Mouse (Mus musculus) regulatory T cell (primary cell): ENCODE results near the gene Eya3.

Source experiments
- in situ Hi-C: fragments of 300-600 bp; cut with MboI, MseI; formaldehyde crosslinking; loops from one replicate; pipeline ENCODE4 v1.15.1; 2025; ENCODE audit warnings: high pct_unique_total_duplicates

Eya3 gene

GRCm38 (mm10) chr4:132639191-132639713, 465 bp downstream of the Eya3 start:
- in situ Hi-C loops: no loop called here

DNA sequence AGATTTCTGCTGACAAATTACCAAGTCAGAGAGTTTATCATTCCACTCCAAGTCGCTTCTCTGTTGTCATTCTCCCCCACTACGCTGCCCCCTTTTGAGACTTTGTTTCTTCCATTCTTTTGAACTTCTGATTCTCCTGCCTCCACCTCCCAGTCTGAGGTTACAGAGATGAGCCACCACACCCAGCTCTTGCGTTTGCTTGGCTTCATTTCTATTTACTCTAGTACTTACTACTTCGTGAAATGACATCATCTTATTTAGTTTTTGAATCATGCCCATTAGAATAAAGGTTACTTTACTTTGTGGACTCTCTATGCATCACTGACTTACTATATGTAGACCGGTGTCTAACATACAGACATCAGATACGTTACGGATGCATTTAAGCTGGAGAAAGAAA, 8.7 kb downstream of the Eya3 start:
- in situ Hi-C loops: no loop called here

GRCm38 (mm10) chr4:132649271-132649999, 10.6 kb downstream of the Eya3 start:
- in situ Hi-C loops: no loop called here

GRCm38 (mm10) chr4:132652842-132653241, 14.1 kb downstream of the Eya3 start:
- in situ Hi-C loops: no loop called here

DNA sequence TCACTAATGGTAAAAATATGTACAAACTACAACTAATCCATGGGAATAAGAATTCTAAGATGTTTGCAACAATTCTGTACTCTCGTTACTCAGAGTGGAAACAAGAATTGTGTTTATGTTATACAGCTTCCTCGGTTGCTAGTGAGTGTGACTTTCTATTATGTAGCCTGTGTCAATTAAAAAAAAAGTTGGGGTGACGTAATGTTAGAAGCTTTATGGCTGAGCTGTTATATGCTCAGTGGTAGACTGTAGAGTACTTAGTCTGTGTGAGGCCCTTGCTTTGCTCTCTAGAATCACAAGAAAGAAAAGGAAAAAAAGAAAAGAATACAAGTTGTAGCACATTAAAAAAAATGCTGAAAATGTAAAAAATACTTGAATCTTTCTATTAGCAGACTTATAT, 15.0 kb downstream of the Eya3 start:
- in situ Hi-C loops: no loop called here

GRCm38 (mm10) chr4:132655290-132655689, 16.5 kb downstream of the Eya3 start:
- in situ Hi-C loops: no loop called here

DNA sequence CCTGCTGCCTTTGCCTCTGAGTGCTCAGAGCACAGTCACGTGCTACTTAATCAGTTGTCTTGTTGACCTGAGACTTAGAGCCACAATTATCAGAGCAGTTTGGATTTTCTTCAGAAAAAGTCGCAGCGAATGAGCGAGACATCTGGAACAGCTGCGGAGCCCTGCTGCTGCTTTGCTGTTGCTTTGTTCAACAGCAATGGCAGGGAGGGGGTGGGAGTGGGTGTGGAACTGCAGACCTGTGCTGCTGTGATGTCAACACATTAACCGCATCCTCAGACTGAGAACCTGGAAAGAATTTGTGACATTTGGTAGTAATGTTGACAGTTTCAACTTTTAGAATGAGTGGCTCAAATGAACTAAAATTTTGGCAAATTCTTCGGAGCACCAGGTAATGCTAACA, 20.3 kb downstream of the Eya3 start:
- in situ Hi-C loops: no loop called here

GRCm38 (mm10) chr4:132672697-132673096, 33.9 kb downstream of the Eya3 start:
- in situ Hi-C loops: no loop called here

DNA sequence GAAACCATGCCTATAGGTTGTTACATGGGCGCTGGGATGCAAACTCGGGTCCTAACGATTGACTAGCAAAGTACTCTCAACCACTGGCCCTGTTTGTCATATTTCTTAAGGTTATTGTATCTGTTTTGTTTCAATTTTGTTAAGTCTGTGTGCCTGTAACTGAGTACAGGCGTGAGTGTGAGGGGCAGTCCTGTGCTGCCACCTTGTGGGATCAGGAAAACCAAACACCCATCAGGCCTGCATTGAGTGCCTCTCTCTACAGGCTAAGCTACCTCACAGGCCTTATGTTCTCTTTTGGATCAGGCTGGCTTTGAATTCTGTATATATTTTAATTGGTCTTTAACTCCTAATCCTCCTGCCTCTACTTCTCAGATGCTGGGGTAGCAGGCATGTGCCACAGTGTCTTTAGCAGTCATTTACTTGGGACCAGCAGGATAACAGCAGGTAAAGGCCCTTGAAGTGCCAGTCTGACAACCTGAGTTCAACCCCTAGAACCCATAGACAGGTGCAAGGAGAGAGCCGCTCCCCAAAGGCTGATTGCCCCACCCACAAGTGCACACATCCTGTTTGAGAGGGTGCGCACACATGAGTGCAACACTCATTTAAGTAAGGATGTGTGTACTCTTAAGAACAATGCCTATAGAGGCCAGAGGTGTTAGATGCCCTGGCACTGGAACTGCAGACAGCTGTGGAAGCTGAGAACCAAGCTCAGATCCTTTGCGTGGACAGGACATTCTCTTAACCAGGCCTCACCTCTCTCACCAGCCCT, 38.2 kb downstream of the Eya3 start:
- in situ Hi-C loops: no loop called here

DNA sequence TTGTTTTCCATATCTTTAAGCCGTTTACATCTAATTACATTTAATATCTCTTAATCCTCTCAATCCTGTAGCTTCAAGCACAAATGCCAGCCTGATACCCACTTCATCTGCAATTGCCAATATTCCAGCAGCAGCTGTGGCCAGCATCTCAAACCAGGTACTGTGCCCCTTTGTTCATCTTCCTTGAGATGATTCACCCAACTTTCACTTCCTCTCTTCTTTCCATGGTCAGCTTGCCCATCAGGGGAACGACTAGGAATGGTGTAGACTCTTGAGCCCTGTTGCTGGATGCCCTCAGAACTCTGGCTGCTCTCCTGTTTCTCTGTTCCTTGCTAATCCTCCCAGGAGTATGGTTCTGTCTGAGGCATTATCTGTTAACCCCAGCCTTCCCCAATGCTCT, 50.8 kb downstream of the Eya3 start:
- in situ Hi-C loops: no loop called here

DNA sequence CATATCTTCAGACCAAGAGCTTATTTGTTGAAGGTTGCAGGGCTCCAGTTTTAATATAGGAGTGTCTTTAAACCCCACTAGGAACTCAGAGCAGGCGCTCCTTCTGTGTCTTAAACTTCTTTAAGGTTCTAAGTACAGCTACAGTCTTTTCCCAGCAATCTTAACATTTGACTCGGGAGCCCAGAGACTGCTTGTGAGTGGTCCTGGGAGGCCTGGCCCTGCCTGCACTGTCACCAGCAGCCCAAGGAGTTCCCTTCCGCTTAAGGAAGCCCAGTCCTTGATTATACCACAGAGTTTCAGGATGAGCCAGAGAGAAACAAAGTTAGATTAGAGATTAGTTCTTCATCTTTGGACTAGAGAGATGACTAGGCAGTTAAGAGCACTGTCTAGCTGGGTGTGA, 54.6 kb downstream of the Eya3 start:
- in situ Hi-C loops: no loop called here

GRCm38 (mm10) chr4:132702076-132702475, 63.3 kb downstream of the Eya3 start:
- in situ Hi-C loops: no loop called here

GRCm38 (mm10) chr4:132706885-132707284, 68.1 kb downstream of the Eya3 start:
- in situ Hi-C loops: no loop called here

- in situ Hi-C loops: no loop called here
Observed at GRCm38 (mm10) chr4:132713181-132713580, 74.4 kb downstream of the Eya3 start.

GRCm38 (mm10) chr4:132718251-132718650, 79.5 kb downstream of the Eya3 start:
- in situ Hi-C loops: no loop called here

GRCm38 (mm10) chr4:132728233-132728632, 89.4 kb downstream of the Eya3 start:
- in situ Hi-C loops: no loop called here

DNA sequence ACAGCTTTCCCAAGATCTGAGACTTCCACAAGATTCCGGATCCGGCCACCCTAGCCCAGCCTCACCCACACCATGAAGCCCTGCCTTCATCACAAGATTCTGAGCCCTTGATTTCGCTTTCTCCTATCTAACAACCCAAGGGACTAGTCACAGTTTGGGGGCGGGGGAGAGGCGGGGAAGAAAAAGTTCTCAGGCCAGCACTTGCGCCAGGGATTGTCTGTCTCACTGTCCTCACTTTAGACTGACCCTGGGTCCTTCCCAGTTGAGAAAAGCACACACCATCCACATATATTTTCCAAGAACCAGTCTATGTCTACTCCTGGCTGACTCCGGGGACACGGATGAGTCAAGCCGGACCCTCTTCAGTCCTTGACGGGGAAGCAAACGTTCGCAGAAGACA, 92.8 kb downstream of the Eya3 start:
- in situ Hi-C loops: no loop called here

GRCm38 (mm10) chr4:132732148-132732684, 93.4 kb downstream of the Eya3 start, which contains the start of gene Xkr8:
TSS of gene Xkr8 (minus strand) at chr4:132732546.
- in situ Hi-C loops: no loop called here

GRCm38 (mm10) chr4:132733071-132733770, 94.4 kb downstream of the Eya3 start:
- in situ Hi-C loops: no loop called here

GRCm38 (mm10) chr4:132734766-132735165, 96.0 kb downstream of the Eya3 start:
- in situ Hi-C loops: no loop called here

DNA sequence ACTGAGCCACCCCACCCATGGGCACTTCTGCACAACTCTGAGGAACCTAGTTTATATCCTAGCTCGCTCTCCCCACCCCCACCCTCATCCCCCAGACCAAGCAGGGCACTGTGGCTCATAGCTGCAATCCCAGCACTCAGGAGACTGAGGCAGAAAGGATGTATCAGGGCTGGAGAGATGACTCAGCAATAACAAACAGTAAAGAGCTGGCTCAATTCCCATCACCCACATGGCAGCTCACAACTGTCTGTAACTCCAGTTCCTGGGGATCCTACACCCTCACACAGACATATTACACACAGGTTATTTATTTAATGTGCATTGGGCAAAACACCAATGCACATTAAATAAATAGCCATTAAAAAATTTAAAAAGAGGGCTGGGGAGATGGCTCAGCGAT, 96.6 kb downstream of the Eya3 start:
- in situ Hi-C loops: no loop called here

DNA sequence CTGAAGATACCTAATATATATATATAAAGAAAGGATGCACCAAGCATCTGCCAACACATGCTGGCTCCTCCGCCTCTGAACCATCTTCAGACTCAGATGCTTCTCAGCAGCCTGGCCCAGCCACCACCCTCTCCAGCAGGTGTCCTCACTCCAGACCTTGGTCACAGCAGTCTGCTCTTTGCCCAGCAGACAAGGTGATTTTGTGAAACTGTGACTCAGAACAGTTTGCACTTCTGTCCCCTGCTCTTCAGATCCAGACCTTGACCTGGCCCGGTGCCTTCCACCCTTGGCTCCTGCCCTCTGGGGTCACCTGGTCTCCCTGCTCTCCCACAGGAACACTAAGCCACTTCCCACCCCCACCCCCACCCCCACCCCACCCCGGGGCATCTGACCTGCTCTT, 97.1 kb downstream of the Eya3 start:
- in situ Hi-C loops: no loop called here
